Mouse (Mus musculus) CH12.LX (cell line): Measurements from ENCODE around the gene Lrmda.

Experiments used
- CTCF ChIP-seq, 2 experiments: IDR thresholded peaks in 1 of 2; conservative IDR thresholded peaks in 1 of 2; 2 replicates each; pipeline ENCODE4 v1.5.1; 2011 to 2012; ENCODE audit warnings: low read depth in 2 of 2, low read length in 2 of 2, improper control_type of control experiment in 1 of 2, inconsistent platforms in 1 of 2, mild to moderate bottlenecking in 1 of 2, moderate library complexity in 1 of 2
- KAT2A ChIP-seq: IDR thresholded peaks from 2 replicates; pipeline ENCODE4 v1.6.1; 2012; ENCODE audit warnings: low read length, improper control_type of control experiment, inconsistent platforms; ENCODE audit not compliant: insufficient replicate concordance
- POLR2A ChIP-seq: IDR thresholded peaks from 2 replicates; pipeline ENCODE4 v1.6.1; 2011; ENCODE audit warnings: low read depth, mild to moderate bottlenecking, improper control_type of control experiment, low read length
- ZMIZ1 ChIP-seq: IDR thresholded peaks from 2 replicates; pipeline ENCODE4 v1.6.1; 2012; ENCODE audit warnings: low read depth, mild to moderate bottlenecking, inconsistent platforms, low read length, improper control_type of control experiment

- TF ChIP-seq ZMIZ1 (no peak), KAT2A (no peak), CTCF (conservative IDR thresholded peaks at IDR 0.05 in 1 of 2, IDR thresholded peaks at IDR 0.05 in 1 of 2; ENCODE audit: low read depth in 2 of 2, low read length in 2 of 2) (no peak), POLR2A (no peak)
These were observed 126.4 kb downstream of the Lrmda start for GRCm38 (mm10) chr14:22145863-22146262.
